Mouse (Mus musculus) CH12.LX (cell line): Measurements from ENCODE around the gene Gtsf1. TPM values are rescaled to one million over a fixed set of nuclear protein-coding genes. Genes with fewer than 3 reads are reported as not detected.

Experiments
- DNase-seq: peaks from one replicate; pipeline ENCODE4 v3.0.0-alpha.2; 2013; ENCODE audit errors: extremely low read depth
- H3K27ac ChIP-seq: 2 replicates; pipeline ENCODE4 v1.5.1; 2012; ENCODE audit warnings: low read depth, mild to moderate bottlenecking, control low read depth, moderate library complexity; ENCODE audit not compliant: insufficient read depth
- H3K27me3 ChIP-seq: replicated peaks from 2 replicates; pipeline ENCODE3; 2012; ENCODE audit warnings: inconsistent platforms
- H3K36me3 ChIP-seq, 2 experiments: replicated peaks in 1 of 2; 2 replicates each; pipeline versions ENCODE3 to v1.6.1; 2012; ENCODE audit warnings: inconsistent platforms in 1 of 2, low read length in 1 of 2, mild to moderate bottlenecking in 1 of 2, mixed read lengths in 1 of 2, moderate library complexity in 1 of 2; ENCODE audit not compliant: control insufficient read depth in 1 of 2, insufficient read depth in 1 of 2
- H3K4me1 ChIP-seq, 2 experiments: 2 replicates each; pipeline ENCODE4 v1.6.1; 2012; ENCODE audit warnings: inconsistent platforms in 1 of 2, moderate library complexity in 1 of 2; ENCODE audit not compliant: insufficient read depth in 2 of 2, control insufficient read depth in 1 of 2
- H3K4me2 ChIP-seq: 2 replicates; pipeline ENCODE4 v1.6.1; 2012; ENCODE audit warnings: low read depth, mild to moderate bottlenecking, control low read depth; ENCODE audit not compliant: poor library complexity, insufficient read depth, severe bottlenecking
- H3K4me3 ChIP-seq, 3 experiments: fragments of 150-350 bp in 1 of 3; sonication (generic) in 1 of 3; replicated peaks in 1 of 3; 2 replicates each; pipeline versions ENCODE3 to v1.5.1; 2011 to 2012; ENCODE audit warnings: low read depth in 2 of 3, low read length in 2 of 3, mild to moderate bottlenecking in 2 of 3, moderate library complexity in 2 of 3, control low read depth in 1 of 3, improper control_type of control experiment in 1 of 3, inconsistent platforms in 1 of 3, mixed read lengths in 1 of 3; ENCODE audit not compliant: poor library complexity in 1 of 3
- H3K79me2 ChIP-seq: replicated peaks from 2 replicates; pipeline ENCODE4 v1.6.1; 2012; ENCODE audit warnings: mild to moderate bottlenecking, moderate library complexity; ENCODE audit not compliant: control insufficient read depth, poor library complexity, insufficient read depth, severe bottlenecking; ENCODE audit errors: extremely low read depth
- H3K9ac ChIP-seq: 2 replicates; pipeline ENCODE4 v1.6.1; 2012; ENCODE audit warnings: low read depth, mild to moderate bottlenecking, control low read depth, moderate library complexity; ENCODE audit not compliant: insufficient read depth
- H3K9me3 ChIP-seq: replicated peaks from 2 replicates; pipeline ENCODE3; 2012; ENCODE audit warnings: low read length, inconsistent platforms, mixed read lengths
- BHLHE40 ChIP-seq: IDR thresholded peaks from 2 replicates; pipeline ENCODE4 v1.6.1; 2011; ENCODE audit warnings: mild to moderate bottlenecking, low read depth, low read length, improper control_type of control experiment
- CHD1 ChIP-seq: IDR thresholded peaks from 2 replicates; pipeline ENCODE4 v1.6.1; 2012; ENCODE audit warnings: low read depth, low read length, improper control_type of control experiment, inconsistent platforms
- CHD2 ChIP-seq: IDR thresholded peaks from 2 replicates; pipeline ENCODE4 v1.6.1; 2011; ENCODE audit warnings: low read length, improper control_type of control experiment
- CTCF ChIP-seq, 2 experiments: IDR thresholded peaks in 1 of 2; conservative IDR thresholded peaks in 1 of 2; 2 replicates each; pipeline ENCODE4 v1.5.1; 2011 to 2012; ENCODE audit warnings: low read depth in 2 of 2, low read length in 2 of 2, improper control_type of control experiment in 1 of 2, inconsistent platforms in 1 of 2, mild to moderate bottlenecking in 1 of 2, moderate library complexity in 1 of 2
- E2F4 ChIP-seq: IDR thresholded peaks from 2 replicates; pipeline ENCODE4 v1.6.1; 2011; ENCODE audit warnings: low read depth, low read length, improper control_type of control experiment; ENCODE audit not compliant: insufficient replicate concordance
- ELF1 ChIP-seq: IDR thresholded peaks from 2 replicates; pipeline ENCODE4 v1.6.1; 2014; ENCODE audit warnings: low read depth, mild to moderate bottlenecking, inconsistent platforms, low read length, improper control_type of control experiment
- EP300 ChIP-seq: IDR thresholded peaks from 2 replicates; pipeline ENCODE4 v1.6.1; 2011; ENCODE audit warnings: low read length, improper control_type of control experiment
- HCFC1 ChIP-seq: IDR thresholded peaks from 2 replicates; pipeline ENCODE4 v1.6.1; 2012; ENCODE audit warnings: low read depth, mild to moderate bottlenecking, inconsistent platforms, low read length, improper control_type of control experiment
- IRF4 ChIP-seq: IDR thresholded peaks from 2 replicates; pipeline ENCODE4 v1.6.1; 2014; ENCODE audit warnings: low read depth, mild to moderate bottlenecking, inconsistent platforms, low read length, improper control_type of control experiment
- JUN ChIP-seq: IDR thresholded peaks from 2 replicates; pipeline ENCODE4 v1.6.1; 2011; ENCODE audit warnings: low read depth, mild to moderate bottlenecking, low read length, improper control_type of control experiment, moderate library complexity; ENCODE audit not compliant: insufficient read depth
- JUND ChIP-seq: conservative IDR thresholded peaks from 2 replicates; pipeline ENCODE4 v1.6.1; 2011; ENCODE audit warnings: low read depth, low read length, improper control_type of control experiment
- KAT2A ChIP-seq: IDR thresholded peaks from 2 replicates; pipeline ENCODE4 v1.6.1; 2012; ENCODE audit warnings: low read length, improper control_type of control experiment, inconsistent platforms; ENCODE audit not compliant: insufficient replicate concordance
- MAFK ChIP-seq: IDR thresholded peaks from 2 replicates; pipeline ENCODE4 v1.6.1; 2011; ENCODE audit warnings: low read length, improper control_type of control experiment; ENCODE audit not compliant: insufficient replicate concordance
- MAX ChIP-seq: IDR thresholded peaks from 2 replicates; pipeline ENCODE4 v1.6.1; 2011; ENCODE audit warnings: low read length, improper control_type of control experiment
- MAZ ChIP-seq: IDR thresholded peaks from 2 replicates; pipeline ENCODE4 v1.6.1; 2012; ENCODE audit warnings: low read depth, mild to moderate bottlenecking, inconsistent platforms, low read length, improper control_type of control experiment, moderate library complexity
- MYC ChIP-seq: IDR thresholded peaks from 2 replicates; pipeline ENCODE4 v1.6.1; 2011; ENCODE audit warnings: low read depth, mild to moderate bottlenecking, improper control_type of control experiment, low read length
- NELFE ChIP-seq: IDR thresholded peaks from 2 replicates; pipeline ENCODE4 v1.6.1; 2011; ENCODE audit warnings: low read depth, low read length, improper control_type of control experiment
- PAX5 ChIP-seq: IDR thresholded peaks from 2 replicates; pipeline ENCODE4 v1.6.1; 2012; ENCODE audit warnings: low read length, inconsistent platforms, mixed read lengths
- POLR2A ChIP-seq: IDR thresholded peaks from 2 replicates; pipeline ENCODE4 v1.6.1; 2011; ENCODE audit warnings: low read depth, mild to moderate bottlenecking, improper control_type of control experiment, low read length
- RAD21 ChIP-seq: IDR thresholded peaks from 2 replicates; pipeline ENCODE4 v1.6.1; 2011; ENCODE audit warnings: low read depth, mild to moderate bottlenecking, low read length, improper control_type of control experiment, moderate library complexity
- RCOR1 ChIP-seq: conservative IDR thresholded peaks from 2 replicates; pipeline ENCODE4 v1.6.1; 2012; ENCODE audit warnings: low read depth, mild to moderate bottlenecking, inconsistent platforms, low read length, improper control_type of control experiment
- SIN3A ChIP-seq: IDR thresholded peaks from 2 replicates; pipeline ENCODE4 v1.6.1; 2012; ENCODE audit warnings: low read length, improper control_type of control experiment, inconsistent platforms
- SMC3 ChIP-seq: IDR thresholded peaks from 2 replicates; pipeline ENCODE4 v1.6.1; 2011; ENCODE audit warnings: low read depth, low read length, improper control_type of control experiment
- TBP ChIP-seq: conservative IDR thresholded peaks from 2 replicates; pipeline ENCODE4 v1.6.1; 2011; ENCODE audit warnings: low read depth, low read length, improper control_type of control experiment
- TCF12 ChIP-seq: IDR thresholded peaks from 2 replicates; pipeline ENCODE4 v1.6.1; 2014; ENCODE audit warnings: low read depth, mild to moderate bottlenecking, inconsistent platforms, low read length, improper control_type of control experiment
- USF1 ChIP-seq: IDR thresholded peaks from 2 replicates; pipeline ENCODE4 v1.6.1; 2014; ENCODE audit warnings: low read depth, mild to moderate bottlenecking, inconsistent platforms, low read length, improper control_type of control experiment
- USF2 ChIP-seq: conservative IDR thresholded peaks from 2 replicates; pipeline ENCODE4 v1.6.1; 2011; ENCODE audit warnings: low read depth, low read length, improper control_type of control experiment
- ZC3H11A ChIP-seq: IDR thresholded peaks from 2 replicates; pipeline ENCODE4 v1.6.1; 2012; ENCODE audit warnings: low read depth, mild to moderate bottlenecking, inconsistent platforms, low read length, improper control_type of control experiment
- ZMIZ1 ChIP-seq: IDR thresholded peaks from 2 replicates; pipeline ENCODE4 v1.6.1; 2012; ENCODE audit warnings: low read depth, mild to moderate bottlenecking, inconsistent platforms, low read length, improper control_type of control experiment
- ZNF384 ChIP-seq: IDR thresholded peaks from 2 replicates; pipeline ENCODE4 v1.6.1; 2012; ENCODE audit warnings: low read depth, low read length, improper control_type of control experiment, inconsistent platforms
- dilution Hi-C: fragments of 300-500 bp; cut with MboI; formaldehyde crosslinking; loops from 2 replicates; pipeline ENCODE4 v1.14.3; 2020; ENCODE audit warnings: low sequenced_read_pairs; ENCODE audit not compliant: extremely low pct_unique_long_range_greater_than_20kb, extremely low pct_ligation_motif_present
- in situ Hi-C: fragments of 300-500 bp; cut with MboI; formaldehyde crosslinking; loops from 3 replicates; pipeline ENCODE4 v1.14.3; 2019; ENCODE audit warnings: low sequenced_read_pairs, low pct_ligation_motif_present, low pct_unique_long_range_greater_than_20kb, mixed read lengths
- polyA plus RNA-seq: library from polyadenylated mRNA; unstranded; fragments of >175 nt; gene quantifications from 2 replicates; pipeline ENCODE4 v1.2.1, GENCODE M21; 2012; ENCODE audit warnings: low read depth; ENCODE audit not compliant: insufficient read length
- total RNA-seq, 2 experiments: library from RNA; depleted of rRNA; stranded (reverse); fragments of 300-350 nt in 1 of 2; fragments of >200 nt in 1 of 2; gene quantifications; 2 replicates each; pipeline ENCODE4 v1.2.3; 2012 to 2014

Gtsf1 gene
- total and polyA plus RNA-seq, 3 experiments, result not detected

- Histone ChIP-seq H3K9me3 (no peaks in the 10 kb centered on the region), H3K79me2 (no peaks in the 10 kb centered on the region), H3K4me1 (no peaks in the 10 kb centered on the region), H3K27ac (no peak overlapping the region), H3K9ac (no peak overlapping the region), H3K4me3 (no peak overlapping the region), H3K27me3 (no peaks in the 10 kb centered on the region), H3K36me3 (no peaks in the 10 kb centered on the region), H3K4me2 (no peak overlapping the region)
- TF ChIP-seq PAX5, result no peak
- TF ChIP-seq RCOR1, result no peak
- no peak for TF ChIP-seq KAT2A
- TF ChIP-seq IRF4, result no peak
- no peak for TF ChIP-seq SIN3A
- TF ChIP-seq CHD2, result no peak
- TF ChIP-seq JUN, result no peak
- TF ChIP-seq E2F4, result no peak
- no peak for TF ChIP-seq USF1
- no peak for TF ChIP-seq MAFK
- peak; percentile 38 for TF ChIP-seq ZC3H11A
- peak; percentile 82 for TF ChIP-seq TBP
- peak; percentile 94 for TF ChIP-seq SMC3
- no peak for TF ChIP-seq MAX
- peak; percentile 99 for TF ChIP-seq ZNF384
- no peak for TF ChIP-seq EP300
- TF ChIP-seq NELFE, result no peak
- peak; percentile 33 to 95; a peak in 3 of 4 replicates for TF ChIP-seq CTCF (conservative IDR thresholded peaks at IDR 0.05 in 1 of 2, IDR thresholded peaks at IDR 0.05 in 1 of 2; ENCODE audit: low read depth in 2 of 2, low read length in 2 of 2)
- TF ChIP-seq POLR2A, result no peak
- peak; percentile 90 for TF ChIP-seq RAD21
- no peak for TF ChIP-seq MAZ
- TF ChIP-seq CHD1, result no peak
- TF ChIP-seq ZMIZ1, result no peak
- no peak for TF ChIP-seq JUND
- TF ChIP-seq BHLHE40, result no peak
- TF ChIP-seq USF2, result no peak
- no peak for TF ChIP-seq ELF1
- no peak for TF ChIP-seq MYC
- no peak for TF ChIP-seq TCF12
- TF ChIP-seq HCFC1, result no peak
- dilution Hi-C loops (no loop called here), in situ Hi-C loops (loop anchor here (5.0 kb wide), 2 partner anchors 36 to 39 kb away; no protein-coding TSS in a partner anchor)
- DNase-seq, result peak; percentile 73
Measured at GRCm38 (mm10) chr15:103388556-103389145, 41.6 kb downstream of the Gtsf1 start.
